Mouse (Mus musculus): ENCODE results near the gene Kdm4d.
"Not testable (repeated sequence)": the region's sequence is repeated elsewhere in the genome, so short reads cannot be mapped to it uniquely, and the experiment has no call there.

DNA sequence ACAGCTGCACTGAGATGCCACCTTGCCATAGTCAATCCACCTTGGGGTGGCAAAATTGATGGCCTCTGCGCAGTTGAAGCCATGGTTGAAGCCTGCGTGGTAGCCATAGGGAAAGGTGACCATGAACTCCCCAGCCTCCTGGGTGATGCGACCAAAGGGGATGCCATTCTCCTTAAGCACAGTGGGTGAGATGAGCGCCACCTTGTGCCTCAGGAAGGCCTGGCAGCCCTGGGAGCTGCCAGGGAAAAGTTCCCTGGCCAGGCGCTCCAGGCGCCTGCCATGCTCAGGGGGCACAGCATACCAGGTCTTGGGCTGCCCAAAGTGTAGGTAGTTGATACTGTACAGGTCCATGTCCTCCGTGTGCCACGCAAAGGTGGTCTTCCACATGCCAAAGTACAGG, 49.2 kb downstream of the Kdm4d start:
- TF ChIP-seq POLR2A (IDR thresholded peaks at IDR 0.05; ENCODE audit: control insufficient read depth, extremely low read depth, insufficient read depth, low read length, poor library complexity); CTCF (IDR thresholded peaks at IDR 0.05; ENCODE audit: borderline replicate concordance, control insufficient read depth, extremely low read depth, insufficient read depth, low read length, poor library complexity): not testable (repeated sequence)
